Mouse (Mus musculus): ENCODE measurements around the gene Nek1. TPM values are rescaled to one million over a fixed set of nuclear protein-coding genes. Genes with fewer than 3 reads are reported as not detected.

Nek1 gene
- polyA plus RNA-seq, 1 experiment, result 2.9 TPM

- TF ChIP-seq CTCF (conservative IDR thresholded peaks at IDR 0.05; ENCODE audit: insufficient read depth, insufficient read length, low read depth, low read length), result no peak
- TF ChIP-seq POLR2A (IDR thresholded peaks at IDR 0.05; ENCODE audit: low read depth, low read length), result no peak
- 70% methylated on average over 7 of the region's 7 CpGs for WGBS
- Histone ChIP-seq H3K27me3 (replicated peaks; ENCODE audit: control insufficient read depth, insufficient read depth, low read length) (no peaks in the 10 kb centered on the region), H3K4me3 (ENCODE audit: insufficient read depth, low read depth, low read length) (no peak overlapping the region), H3K36me3 (ENCODE audit: control insufficient read depth, insufficient read depth, low read length) (no peaks in the 10 kb centered on the region), H3K4me1 (ENCODE audit: control insufficient read depth, insufficient read depth, low read length) (peaks cover 10% of the 10 kb centered on the region; the same call in 1 of the 2 replicates), H3K27ac (ENCODE audit: insufficient read depth, low read depth, low read length) (no peak overlapping the region)
- peak; percentile 32 for DNase-seq
Measured at GRCm38 (mm10) chr8:60956847-60957246, 36.1 kb upstream of the Nek1 start.

GRCm38 (mm10) chr8:60962763-60963162 is 30.2 kb upstream of the Nek1 start:
- H3K27me3 ChIP-seq (replicated peaks; ENCODE audit: control insufficient read depth, insufficient read depth, low read length), result no peaks in the 10 kb centered on the region
- TF ChIP-seq CTCF (conservative IDR thresholded peaks at IDR 0.05; ENCODE audit: insufficient read depth, insufficient read length, low read depth, low read length), result no peak
- TF ChIP-seq POLR2A (IDR thresholded peaks at IDR 0.05; ENCODE audit: low read depth, low read length), result no peak
- DNase-seq, result no peak
- no peaks in the 10 kb centered on the region for H3K36me3 ChIP-seq (ENCODE audit: control insufficient read depth, insufficient read depth, low read length)
- WGBS, result 66% methylated on average over 3 of the region's 3 CpGs
- H3K27ac ChIP-seq (ENCODE audit: insufficient read depth, low read depth, low read length), result no peak overlapping the region
- H3K4me1 ChIP-seq (ENCODE audit: control insufficient read depth, insufficient read depth, low read length), result peaks cover 14% of the 10 kb centered on the region
- no peak overlapping the region for H3K4me3 ChIP-seq (ENCODE audit: insufficient read depth, low read depth, low read length)

GRCm38 (mm10) chr8:60963931-60964330 is 29.1 kb upstream of the Nek1 start:
- Histone ChIP-seq H3K27ac (ENCODE audit: insufficient read depth, low read depth, low read length) (no peak overlapping the region), H3K36me3 (ENCODE audit: control insufficient read depth, insufficient read depth, low read length) (no peaks in the 10 kb centered on the region), H3K4me1 (ENCODE audit: control insufficient read depth, insufficient read depth, low read length) (peaks cover 14% of the 10 kb centered on the region), H3K4me3 (ENCODE audit: insufficient read depth, low read depth, low read length) (no peak overlapping the region), H3K27me3 (replicated peaks; ENCODE audit: control insufficient read depth, insufficient read depth, low read length) (no peaks in the 10 kb centered on the region)
- WGBS, result 89% methylated on average over 2 of the region's 2 CpGs
- no peak for DNase-seq
- no peak for TF ChIP-seq CTCF (conservative IDR thresholded peaks at IDR 0.05; ENCODE audit: insufficient read depth, insufficient read length, low read depth, low read length)
- TF ChIP-seq POLR2A (IDR thresholded peaks at IDR 0.05; ENCODE audit: low read depth, low read length), result no peak

- Histone ChIP-seq H3K27ac (ENCODE audit: insufficient read depth, low read depth, low read length) (no peak overlapping the region), H3K4me3 (ENCODE audit: insufficient read depth, low read depth, low read length) (no peak overlapping the region), H3K27me3 (replicated peaks; ENCODE audit: control insufficient read depth, insufficient read depth, low read length) (no peaks in the 10 kb centered on the region), H3K4me1 (ENCODE audit: control insufficient read depth, insufficient read depth, low read length) (peaks cover 14% of the 10 kb centered on the region), H3K36me3 (ENCODE audit: control insufficient read depth, insufficient read depth, low read length) (no peaks in the 10 kb centered on the region)
- no peak for DNase-seq
- 84% methylated on average over 4 of the region's 4 CpGs for WGBS
- no peak for TF ChIP-seq CTCF (conservative IDR thresholded peaks at IDR 0.05; ENCODE audit: insufficient read depth, insufficient read length, low read depth, low read length)
- TF ChIP-seq POLR2A (IDR thresholded peaks at IDR 0.05; ENCODE audit: low read depth, low read length), result no peak
Measured at GRCm38 (mm10) chr8:60964518-60964917, 28.5 kb upstream of the Nek1 start.

GRCm38 (mm10) chr8:60965306-60965705 is 27.7 kb upstream of the Nek1 start:
- TF ChIP-seq POLR2A (IDR thresholded peaks at IDR 0.05; ENCODE audit: low read depth, low read length), result no peak
- TF ChIP-seq CTCF (conservative IDR thresholded peaks at IDR 0.05; ENCODE audit: insufficient read depth, insufficient read length, low read depth, low read length), result no peak
- H3K4me1 ChIP-seq (ENCODE audit: control insufficient read depth, insufficient read depth, low read length), result peaks cover 14% of the 10 kb centered on the region
- WGBS, result 45% methylated on average over 6 of the region's 6 CpGs
- H3K4me3 ChIP-seq (ENCODE audit: insufficient read depth, low read depth, low read length), result no peak overlapping the region
- no peak overlapping the region for H3K27ac ChIP-seq (ENCODE audit: insufficient read depth, low read depth, low read length)
- H3K27me3 ChIP-seq (replicated peaks; ENCODE audit: control insufficient read depth, insufficient read depth, low read length), result no peaks in the 10 kb centered on the region
- H3K36me3 ChIP-seq (ENCODE audit: control insufficient read depth, insufficient read depth, low read length), result no peaks in the 10 kb centered on the region
- no peak for DNase-seq

GRCm38 (mm10) chr8:60965741-60966140 is 27.3 kb upstream of the Nek1 start:
- Histone ChIP-seq H3K27me3 (replicated peaks; ENCODE audit: control insufficient read depth, insufficient read depth, low read length) (no peaks in the 10 kb centered on the region), H3K27ac (ENCODE audit: insufficient read depth, low read depth, low read length) (no peak overlapping the region), H3K4me1 (ENCODE audit: control insufficient read depth, insufficient read depth, low read length) (peaks cover 14% of the 10 kb centered on the region), H3K36me3 (ENCODE audit: control insufficient read depth, insufficient read depth, low read length) (no peaks in the 10 kb centered on the region), H3K4me3 (ENCODE audit: insufficient read depth, low read depth, low read length) (no peak overlapping the region)
- TF ChIP-seq CTCF (conservative IDR thresholded peaks at IDR 0.05; ENCODE audit: insufficient read depth, insufficient read length, low read depth, low read length), result no peak
- no peak for TF ChIP-seq POLR2A (IDR thresholded peaks at IDR 0.05; ENCODE audit: low read depth, low read length)
- 33% methylated on average over 3 of the region's 3 CpGs for WGBS
- no peak for DNase-seq

- H3K4me1 ChIP-seq (ENCODE audit: control insufficient read depth, insufficient read depth, low read length), result peaks cover 12% of the 10 kb centered on the region
- H3K4me3 ChIP-seq (ENCODE audit: insufficient read depth, low read depth, low read length), result no peak overlapping the region
- no peak overlapping the region for H3K27ac ChIP-seq (ENCODE audit: insufficient read depth, low read depth, low read length)
- H3K27me3 ChIP-seq (replicated peaks; ENCODE audit: control insufficient read depth, insufficient read depth, low read length), result no peaks in the 10 kb centered on the region
- no peak for DNase-seq
- no peaks in the 10 kb centered on the region for H3K36me3 ChIP-seq (ENCODE audit: control insufficient read depth, insufficient read depth, low read length)
- WGBS, result 21% methylated on average over 2 of the region's 2 CpGs
- TF ChIP-seq CTCF (conservative IDR thresholded peaks at IDR 0.05; ENCODE audit: insufficient read depth, insufficient read length, low read depth, low read length), result no peak
- no peak for TF ChIP-seq POLR2A (IDR thresholded peaks at IDR 0.05; ENCODE audit: low read depth, low read length)
Measured at GRCm38 (mm10) chr8:60969091-60969490, 23.9 kb upstream of the Nek1 start.
